Mouse (Mus musculus) MEL (cell line): ENCODE measurements around the gene Ptprh.

Experiments used
- CTCF ChIP-seq, 3 experiments: IDR thresholded peaks in 2 of 3; conservative IDR thresholded peaks in 1 of 3; 2 replicates each; pipeline ENCODE4 v1.5.1; 2011 to 2012; ENCODE audit warnings: low read length in 3 of 3, low read depth in 2 of 3, mild to moderate bottlenecking in 2 of 3, improper control_type of control experiment in 1 of 3, inconsistent platforms in 1 of 3, mixed read lengths in 1 of 3, moderate library complexity in 1 of 3; ENCODE audit not compliant: control insufficient read depth in 1 of 3, insufficient read depth in 1 of 3, poor library complexity in 1 of 3, severe bottlenecking in 1 of 3
- JUND ChIP-seq: IDR thresholded peaks from 2 replicates; pipeline ENCODE4 v1.6.1; 2011; ENCODE audit warnings: low read depth, mild to moderate bottlenecking, improper control_type of control experiment, low read length
- MYC ChIP-seq: IDR thresholded peaks from 2 replicates; pipeline ENCODE4 v1.6.1; 2011; ENCODE audit warnings: low read depth, mild to moderate bottlenecking, low read length, improper control_type of control experiment, moderate library complexity
- POLR2A ChIP-seq, 2 experiments: IDR thresholded peaks; 2 replicates each; pipeline ENCODE4 v1.6.1; 2011 to 2012; ENCODE audit warnings: low read length in 2 of 2, mild to moderate bottlenecking in 2 of 2, control low read depth in 1 of 2, improper control_type of control experiment in 1 of 2, low read depth in 1 of 2, moderate library complexity in 1 of 2; ENCODE audit not compliant: control insufficient read depth in 1 of 2, insufficient read depth in 1 of 2, poor library complexity in 1 of 2
- USF1 ChIP-seq: IDR thresholded peaks from 2 replicates; pipeline ENCODE4 v1.6.1; 2014; ENCODE audit warnings: low read depth, mild to moderate bottlenecking, inconsistent platforms, low read length, improper control_type of control experiment, moderate library complexity
- ZKSCAN1 ChIP-seq: IDR thresholded peaks from 2 replicates; pipeline ENCODE4 v1.6.1; 2012; ENCODE audit warnings: low read depth, mild to moderate bottlenecking, inconsistent platforms, low read length, improper control_type of control experiment, moderate library complexity
- ZNF384 ChIP-seq: IDR thresholded peaks from 2 replicates; pipeline ENCODE4 v1.6.1; 2012; ENCODE audit warnings: low read depth, mild to moderate bottlenecking, inconsistent platforms, low read length, improper control_type of control experiment

GRCm38 (mm10) chr7:4537181-4537580 is 66.7 kb downstream of the Ptprh start:
- TF ChIP-seq POLR2A (IDR thresholded peaks at IDR 0.05; ENCODE audit: control insufficient read depth in 1 of 2, insufficient read depth in 1 of 2, low read depth in 1 of 2, low read length in 2 of 2, poor library complexity in 1 of 2) (no peak), ZKSCAN1 (no peak), USF1 (no peak), CTCF (IDR thresholded peaks at IDR 0.05 in 2 of 3, conservative IDR thresholded peaks at IDR 0.05 in 1 of 3; ENCODE audit: control insufficient read depth in 1 of 3, insufficient read depth in 1 of 3, low read depth in 2 of 3, low read length in 3 of 3, poor library complexity in 1 of 3, severe bottlenecking in 1 of 3) (no peak), JUND (no peak), ZNF384 (no peak), MYC (no peak)
